In genomic region chr10:86427956-86428355, GRCm38 (mm10) we compare ENCODE assay signal across 22 mouse cellular contexts.
"Had no signal": no experiment of that assay in that cellular context is flagged by ENCODE, and none has a peak within 500 bp of the region (broad histone marks: within the 10 kb centered on the region; RNA-seq: fewer than 3 reads in every experiment).

No protein-coding gene starts in this region.

- H3K4me3 ChIP-seq: limb, embryonic 13.5 days; midbrain, embryonic 12.5 days; midbrain, embryonic 15.5 days; neural tube, embryonic 12.5 days; neural tube, embryonic 15.5 days had no signal

- ATAC-seq: inflammation-experienced regulatory T-cells, adult 6 months; intestine, embryonic 16.5 days; liver, postnatal 0 days; lung, postnatal 0 days; midbrain, embryonic 15.5 days had no signal

- H3K27me3 ChIP-seq: midbrain, embryonic 12.5 days; midbrain, embryonic 15.5 days; neural tube, embryonic 12.5 days; neural tube, embryonic 15.5 days had no signal

- H3K9ac ChIP-seq: limb, embryonic 13.5 days; liver, embryonic 14.5 days; liver, postnatal 0 days; lung, embryonic 14.5 days; midbrain, embryonic 12.5 days; midbrain, embryonic 15.5 days; neural tube, embryonic 12.5 days; neural tube, embryonic 15.5 days had no signal

- DNase-seq: kidney, postnatal 14 days; left cerebral cortex, postnatal 4 days; liver; liver, postnatal 0 days; lung, embryonic 14.5 days; right cerebral cortex, adult 18-20 months; right cerebral cortex, postnatal 14 days; right cerebral cortex, postnatal 4 days; thymus, adult 2 months; thymus, postnatal 14 days; thymus, postnatal 4 days had no signal

- H3K27ac ChIP-seq: limb, embryonic 13.5 days; liver, embryonic 14.5 days; macrophage; midbrain, embryonic 12.5 days; midbrain, embryonic 15.5 days; neural tube, embryonic 12.5 days; neural tube, embryonic 15.5 days; stomach, postnatal 0 days had no signal

- H3K4me1 ChIP-seq: midbrain, embryonic 15.5 days had no signal

- H3K36me3 ChIP-seq: limb, embryonic 13.5 days; midbrain, embryonic 12.5 days; midbrain, embryonic 15.5 days; neural tube, embryonic 12.5 days; neural tube, embryonic 15.5 days had no signal

- H3K4me2 ChIP-seq: limb, embryonic 13.5 days; lung, embryonic 14.5 days; midbrain, embryonic 12.5 days; midbrain, embryonic 15.5 days; neural tube, embryonic 12.5 days; neural tube, embryonic 15.5 days had no signal

- H3K9me3 ChIP-seq: midbrain, embryonic 12.5 days; midbrain, embryonic 15.5 days; neural tube, embryonic 12.5 days; neural tube, embryonic 15.5 days had no signal
